Mouse (Mus musculus) CD8-positive naive resting alpha-beta T cell, adult 57 days (primary cell): ENCODE measurements around the gene Ltc4s. TPM values are rescaled to one million over a fixed set of nuclear protein-coding genes. Genes with fewer than 3 reads are reported as not detected.

Experiments used
- total RNA-seq: library from RNA; stranded (reverse); gene quantifications from one replicate; pipeline ENCODE4 v1.2.4, GENCODE M21; 2023

Ltc4s gene
- 0.98 TPM for total RNA-seq

DNA sequence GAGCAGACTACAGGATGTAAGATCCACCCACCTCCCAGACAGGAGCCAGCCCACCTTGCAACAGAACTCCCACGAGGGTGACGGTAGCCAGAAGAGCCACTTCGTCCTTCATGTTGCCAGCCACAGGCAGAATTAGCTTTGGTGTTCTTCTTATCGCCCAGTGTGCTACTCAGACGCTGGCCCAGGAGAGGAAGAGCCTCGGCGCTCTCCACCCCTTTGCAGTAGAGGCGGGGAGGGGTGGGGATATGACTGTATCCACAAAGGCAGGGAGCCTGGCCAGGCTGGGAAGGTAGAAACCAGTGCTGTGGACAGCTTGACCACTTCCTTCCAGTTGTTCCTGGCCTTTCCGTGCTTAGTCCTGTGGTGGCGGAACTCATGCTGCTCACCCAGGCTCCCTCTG lies at the start of gene Ltc4s:
Gene Ltc4s, minus strand, starts transcription at position 293 of the 400 bp plus-strand sequence.

DNA sequence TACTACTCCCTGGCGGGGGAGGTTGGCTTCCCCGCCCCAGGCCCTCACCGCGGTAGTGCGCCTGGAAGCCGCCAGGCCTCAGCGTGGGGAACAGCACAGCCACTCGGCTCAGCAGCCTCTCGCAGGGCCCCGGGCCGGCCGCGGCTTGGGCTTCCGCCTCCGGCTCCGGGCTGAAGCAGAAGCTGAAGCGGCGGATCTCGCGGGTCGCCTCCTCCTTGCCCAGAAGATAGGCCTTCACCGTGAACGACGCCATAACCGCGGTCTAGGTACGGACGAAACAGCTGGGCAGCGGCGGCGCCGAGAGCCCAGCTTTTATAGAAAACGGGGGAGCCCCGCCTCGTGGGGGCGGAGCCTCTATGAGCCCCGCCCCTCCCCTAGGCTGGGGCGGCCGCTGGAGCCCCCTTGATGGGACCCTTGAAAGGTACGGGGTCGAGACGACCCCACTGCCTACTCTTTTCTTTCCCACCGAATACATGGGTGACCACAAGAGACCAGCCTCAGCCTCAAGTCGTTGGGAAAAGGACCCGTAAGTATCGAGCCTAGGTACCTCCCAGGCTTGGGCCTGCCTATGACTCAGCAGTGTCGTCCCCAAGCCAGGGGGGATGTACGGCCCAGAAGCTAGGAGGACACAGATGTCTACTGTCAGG lies 27.8 kb downstream of the Ltc4s start, which contains the start of the genes Sqstm1 and Mgat4b:
Gene Sqstm1, minus strand, starts transcription at position 323 of the 647 bp plus-strand sequence.
Gene Mgat4b, plus strand, starts transcription at position 386 of the 647 bp plus-strand sequence.

Other genes with a start within 250 kb of the Ltc4s start
- gene Rnf130, start 213.3 kb downstream of the Ltc4s start, total RNA-seq: 25.3 TPM
- 57.2 TPM for gene Tbc1d9b, start 107.2 kb downstream of the Ltc4s start, total RNA-seq
- gene Mrnip, start 64.2 kb downstream of the Ltc4s start, total RNA-seq: 2.9 TPM
- gene Sqstm1, start 27.8 kb downstream of the Ltc4s start, total RNA-seq: 429 TPM
- gene Mgat4b, start 27.7 kb downstream of the Ltc4s start, total RNA-seq: 7.1 TPM
- 43.4 TPM for gene Maml1, start 53.7 kb upstream of the Ltc4s start, total RNA-seq
- 168 TPM for gene Canx, start 87.1 kb upstream of the Ltc4s start, total RNA-seq
- gene Cby3, start 115.8 kb upstream of the Ltc4s start, total RNA-seq: not detected
- 912 TPM for gene Hnrnph1, start 138.4 kb upstream of the Ltc4s start, total RNA-seq
- 20.8 TPM for gene Rufy1, start 192.5 kb upstream of the Ltc4s start, total RNA-seq